Mouse (Mus musculus): Measurements from ENCODE around the gene Gm14685. TPM values are rescaled to one million over a fixed set of nuclear protein-coding genes. Genes with fewer than 3 reads are reported as not detected.

The Gm14685 gene
- polyA plus RNA-seq, 1 experiment from 2014 or later = not detected

Other genes starting within 250 kb of the Gm14685 start
- gene Cetn2, start 198.6 kb upstream of the Gm14685 start, polyA plus RNA-seq (2014; fragmentation: Nextera tagmentation; extraction: Ambion mirVana) = 69.0 and 75.6 TPM in 2 replicates
- gene Nsdhl, start 198.5 kb upstream of the Gm14685 start, polyA plus RNA-seq (2014; fragmentation: Nextera tagmentation; extraction: Ambion mirVana) = 36.8 and 40.5 TPM in 2 replicates
- gene Zfp185, start 129.7 kb upstream of the Gm14685 start, polyA plus RNA-seq (2014; fragmentation: Nextera tagmentation; extraction: Ambion mirVana) = 8.9 and 12.1 TPM in 2 replicates
- 0.09 and 0.26 TPM in 2 replicates for gene Pnma5, start 79.9 kb upstream of the Gm14685 start, polyA plus RNA-seq (2014; fragmentation: Nextera tagmentation; extraction: Ambion mirVana)
- gene Pnma3, start 52.3 kb upstream of the Gm14685 start, polyA plus RNA-seq (2014; fragmentation: Nextera tagmentation; extraction: Ambion mirVana) = 0.19 and 0.20 TPM in 2 replicates
- 0.70 and 1.1 TPM in 2 replicates for gene Xlr4a, start 34.6 kb upstream of the Gm14685 start, polyA plus RNA-seq (2014; fragmentation: Nextera tagmentation; extraction: Ambion mirVana)
- gene Xlr3a, start 20.0 kb upstream of the Gm14685 start, polyA plus RNA-seq (2014; fragmentation: Nextera tagmentation; extraction: Ambion mirVana) = 1.4 and 7.2 TPM in 2 replicates
- gene Xlr5b, start 31.7 kb downstream of the Gm14685 start, polyA plus RNA-seq (2014; fragmentation: Nextera tagmentation; extraction: Ambion mirVana) = 0.22 TPM in 1 of 2 replicates, not detected in the other
- not detected in 2 replicates for gene DXBay18, start 32.4 kb downstream of the Gm14685 start, polyA plus RNA-seq (2014; fragmentation: Nextera tagmentation; extraction: Ambion mirVana)
- gene Spin2d, start 59.9 kb downstream of the Gm14685 start, polyA plus RNA-seq (2014; fragmentation: Nextera tagmentation; extraction: Ambion mirVana) = not detected in 2 replicates
- gene Xlr3b, start 75.2 kb downstream of the Gm14685 start, polyA plus RNA-seq (2014; fragmentation: Nextera tagmentation; extraction: Ambion mirVana) = 4.7 and 12.4 TPM in 2 replicates
- 0.50 and 1.2 TPM in 2 replicates for gene Xlr4b, start 97.3 kb downstream of the Gm14685 start, polyA plus RNA-seq (2014; fragmentation: Nextera tagmentation; extraction: Ambion mirVana)
- 11.3 and 11.9 TPM in 2 replicates for gene F8a, start 111.2 kb downstream of the Gm14685 start, polyA plus RNA-seq (2014; fragmentation: Nextera tagmentation; extraction: Ambion mirVana)
- gene Xlr4c, start 126.1 kb downstream of the Gm14685 start, polyA plus RNA-seq (2014; fragmentation: Nextera tagmentation; extraction: Ambion mirVana) = 0.55 and 2.1 TPM in 2 replicates
- not detected in 2 replicates for gene Xlr3c, start 148.3 kb downstream of the Gm14685 start, polyA plus RNA-seq (2014; fragmentation: Nextera tagmentation; extraction: Ambion mirVana)
- gene Xlr5a, start 175.9 kb downstream of the Gm14685 start, polyA plus RNA-seq (2014; fragmentation: Nextera tagmentation; extraction: Ambion mirVana) = 0.26 TPM in 1 of 2 replicates, not detected in the other
- gene Xlr5c, start 175.9 kb downstream of the Gm14685 start, polyA plus RNA-seq (2014; fragmentation: Nextera tagmentation; extraction: Ambion mirVana) = not detected in 2 replicates
- not detected in 2 replicates for gene Gm45015, start 219.8 kb downstream of the Gm14685 start, polyA plus RNA-seq (2014; fragmentation: Nextera tagmentation; extraction: Ambion mirVana)
- gene Zfp275, start 225.6 kb downstream of the Gm14685 start, polyA plus RNA-seq (2014; fragmentation: Nextera tagmentation; extraction: Ambion mirVana) = 14.9 and 16.3 TPM in 2 replicates